Mouse (Mus musculus) limb, embryonic 13.5 days (tissue): ENCODE measurements around the gene Slc46a3. TPM values are rescaled to one million over a fixed set of nuclear protein-coding genes. Genes with fewer than 3 reads are reported as not detected.
"Not testable (repeated sequence)": the region's sequence is repeated elsewhere in the genome, so short reads cannot be mapped to it uniquely, and the experiment has no call there.

ENCODE experiments used
- ATAC-seq: fragments of 200-750 bp; cut with Nextera tagmentation; 2 replicates; pipeline ENCODE4 v1.8.0; 2017; ENCODE audit warnings: low read depth, moderate number of reproducible peaks, moderate TSS enrichment; ENCODE audit not compliant: low FRiP score
- H3K27ac ChIP-seq: fragments of 300-500 bp; sonication (generic); 2 replicates; pipeline ENCODE4 v1.5.1; 2015; ENCODE audit warnings: inconsistent platforms, mild to moderate bottlenecking, moderate library complexity
- H3K27me3 ChIP-seq: fragments of 300-500 bp; sonication (generic); 2 replicates; pipeline ENCODE4 v1.6.1; 2015; ENCODE audit warnings: mild to moderate bottlenecking, inconsistent platforms
- H3K36me3 ChIP-seq: fragments of 300-500 bp; sonication (generic); 2 replicates; pipeline ENCODE4 v1.6.1; 2015; ENCODE audit warnings: inconsistent platforms, mild to moderate bottlenecking, moderate library complexity
- H3K4me1 ChIP-seq: fragments of 300-500 bp; sonication (generic); 2 replicates; pipeline ENCODE4 v1.6.1; 2015; ENCODE audit warnings: inconsistent platforms
- H3K4me2 ChIP-seq: fragments of 300-500 bp; sonication (generic); replicated peaks from 2 replicates; pipeline ENCODE4 v1.6.1; 2015; ENCODE audit warnings: inconsistent platforms, mild to moderate bottlenecking, moderate library complexity
- H3K4me3 ChIP-seq: fragments of 300-500 bp; sonication (generic); 2 replicates; pipeline ENCODE4 v1.5.1; 2015; ENCODE audit warnings: moderate library complexity, mild to moderate bottlenecking, inconsistent platforms
- H3K9ac ChIP-seq: fragments of 300-500 bp; sonication (generic); 2 replicates; pipeline ENCODE4 v1.6.1; 2015; ENCODE audit warnings: mild to moderate bottlenecking, inconsistent platforms
- H3K9me3 ChIP-seq: fragments of 300-500 bp; sonication (generic); 2 replicates; pipeline ENCODE4 v1.6.1; 2016; ENCODE audit warnings: inconsistent platforms
- WGBS: fragments of 180-500 bp; shearing (Covaris S2); methylation state at CpG from one replicate; pipeline ENCODE4 v1.1.7; 2015; 5-methylcytosine and 5-hydroxymethylcytosine counted together
- polyA plus RNA-seq: library from polyadenylated mRNA; unstranded; fragments of >200 nt; fragmentation: Nextera tagmentation; extraction: Ambion mirVana; gene quantifications from 2 replicates; pipeline ENCODE4 v1.2.1, GENCODE M21; 2015

The Slc46a3 gene
- polyA plus RNA-seq, 1 experiment from 2014 or later: 1.9 TPM

DNA sequence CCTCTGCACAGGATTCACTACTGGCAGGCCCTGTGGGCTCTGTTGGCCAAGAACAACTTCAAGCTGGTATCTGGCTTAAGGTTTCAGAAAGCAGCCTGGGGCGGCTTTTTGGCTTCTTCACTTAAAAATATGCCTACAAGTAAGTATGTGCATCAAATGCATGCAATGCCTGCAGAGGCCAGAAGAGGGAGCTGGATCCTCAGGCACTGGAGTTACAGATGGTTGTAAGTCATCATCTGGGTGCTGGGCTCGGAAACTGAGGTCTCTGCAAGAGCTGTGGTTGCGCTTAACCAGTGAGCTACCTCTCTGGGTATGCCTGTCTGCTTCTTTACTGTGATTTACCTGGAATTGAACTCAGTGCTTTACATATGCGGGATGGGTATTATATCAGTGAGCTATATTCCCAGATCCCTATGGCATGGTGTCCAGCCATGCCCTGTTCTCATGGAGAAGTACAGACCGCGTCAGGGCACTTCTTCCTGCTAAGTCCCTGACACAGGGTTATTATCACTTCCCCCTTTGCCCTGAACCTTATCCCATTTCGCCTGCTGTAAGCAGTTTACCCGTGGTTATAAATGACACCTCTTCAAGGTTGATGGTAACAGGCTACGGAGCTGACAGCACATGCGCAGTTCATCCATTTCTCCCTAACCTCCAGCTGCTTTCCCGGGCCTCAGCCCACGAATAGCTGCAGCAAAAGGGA, 16.3 kb upstream of the Slc46a3 start:
- Histone ChIP-seq H3K27ac (no peak overlapping the region), H3K9ac (no peak overlapping the region), H3K4me2 (no peak overlapping the region), H3K27me3 (no peaks in the 10 kb centered on the region), H3K4me1 (peaks cover 10% of the 10 kb centered on the region), H3K9me3 (no peaks in the 10 kb centered on the region), H3K36me3 (no peaks in the 10 kb centered on the region), H3K4me3 (no peak overlapping the region)
- no peak for ATAC-seq
- WGBS: 78% methylated on average over 12 of the region's 12 CpGs

DNA sequence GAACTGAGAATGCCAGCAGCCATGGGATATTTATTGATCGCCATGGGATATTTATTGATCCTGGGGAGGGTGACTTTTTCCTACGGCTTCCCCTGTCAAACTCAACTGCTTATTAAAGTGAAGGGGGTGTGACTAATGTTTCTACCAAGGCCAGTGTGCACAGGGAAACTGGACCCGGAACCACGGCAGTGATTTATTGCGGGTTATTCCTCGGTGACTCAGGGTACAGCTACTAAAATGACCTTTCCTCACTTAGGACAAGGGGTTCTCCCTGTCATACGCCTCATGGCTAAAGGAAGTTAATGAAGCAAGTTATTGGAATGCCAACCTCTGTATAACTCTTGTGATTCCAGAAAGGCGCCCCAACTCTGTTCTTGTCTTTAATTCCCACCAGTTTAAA, 13.2 kb upstream of the Slc46a3 start:
- Histone ChIP-seq H3K27ac (no peak overlapping the region), H3K9me3 (no peaks in the 10 kb centered on the region), H3K4me2 (no peak overlapping the region), H3K36me3 (no peaks in the 10 kb centered on the region), H3K4me1 (peaks cover under 1% of the 10 kb centered on the region; the same call in 1 of the 2 replicates), H3K27me3 (no peaks in the 10 kb centered on the region), H3K9ac (no peak overlapping the region), H3K4me3 (no peak overlapping the region)
- no peak for ATAC-seq
- 84% methylated on average over 8 of the region's 8 CpGs for WGBS

DNA sequence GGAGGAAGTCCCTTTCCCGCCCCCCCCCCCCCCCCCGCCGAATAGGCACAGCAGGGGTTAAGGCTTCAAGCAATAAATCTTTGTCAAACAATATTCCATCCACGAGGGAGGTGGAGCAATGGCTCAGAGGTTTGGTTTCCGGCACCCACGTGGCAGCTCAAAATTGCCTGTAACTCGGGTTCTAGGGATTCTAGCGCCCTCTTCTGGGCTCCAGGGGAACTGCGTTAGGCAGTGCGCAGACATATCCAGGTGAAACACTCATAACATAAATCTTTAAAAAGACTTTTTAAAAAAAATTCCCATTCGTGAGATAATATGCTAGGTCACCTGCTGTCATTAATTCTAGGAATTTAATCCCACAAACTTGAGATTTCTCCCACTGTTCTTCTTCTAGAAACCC, 12.5 kb upstream of the Slc46a3 start:
- Histone ChIP-seq H3K9ac (no peak overlapping the region), H3K4me1 (no peaks in the 10 kb centered on the region), H3K4me2 (no peak overlapping the region), H3K9me3 (no peaks in the 10 kb centered on the region), H3K27me3 (no peaks in the 10 kb centered on the region), H3K27ac (no peak overlapping the region), H3K4me3 (no peak overlapping the region), H3K36me3 (no peaks in the 10 kb centered on the region)
- WGBS: 47% methylated on average over 10 of the region's 11 CpGs
- ATAC-seq: no peak

DNA sequence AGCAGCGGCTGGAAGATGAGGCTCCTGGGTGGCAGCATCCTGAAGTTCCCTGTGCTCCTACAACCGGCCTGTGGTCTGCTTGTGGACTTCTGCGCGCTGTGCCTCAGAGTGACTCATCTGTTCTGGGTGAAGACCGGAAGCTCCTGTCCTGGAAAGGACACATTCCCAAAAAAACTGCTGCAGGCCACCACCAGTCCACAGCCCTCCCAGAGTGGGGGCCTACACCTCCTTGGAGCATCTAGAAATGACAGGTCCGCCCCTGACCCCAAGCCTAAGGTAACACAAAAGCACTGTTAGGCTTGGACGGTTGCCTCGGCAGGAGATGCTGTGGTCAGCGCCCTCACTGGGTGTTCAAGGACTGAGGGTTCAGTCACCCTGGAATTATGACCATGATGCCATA, 8.6 kb upstream of the Slc46a3 start:
- WGBS: 85% methylated on average over 9 of the region's 9 CpGs
- Histone ChIP-seq H3K4me1 (no peaks in the 10 kb centered on the region), H3K9ac (no peak overlapping the region), H3K27me3 (no peaks in the 10 kb centered on the region), H3K9me3 (no peaks in the 10 kb centered on the region), H3K4me3 (no peak overlapping the region), H3K27ac (no peak overlapping the region), H3K36me3 (no peaks in the 10 kb centered on the region), H3K4me2 (no peak overlapping the region)
- no peak for ATAC-seq

DNA sequence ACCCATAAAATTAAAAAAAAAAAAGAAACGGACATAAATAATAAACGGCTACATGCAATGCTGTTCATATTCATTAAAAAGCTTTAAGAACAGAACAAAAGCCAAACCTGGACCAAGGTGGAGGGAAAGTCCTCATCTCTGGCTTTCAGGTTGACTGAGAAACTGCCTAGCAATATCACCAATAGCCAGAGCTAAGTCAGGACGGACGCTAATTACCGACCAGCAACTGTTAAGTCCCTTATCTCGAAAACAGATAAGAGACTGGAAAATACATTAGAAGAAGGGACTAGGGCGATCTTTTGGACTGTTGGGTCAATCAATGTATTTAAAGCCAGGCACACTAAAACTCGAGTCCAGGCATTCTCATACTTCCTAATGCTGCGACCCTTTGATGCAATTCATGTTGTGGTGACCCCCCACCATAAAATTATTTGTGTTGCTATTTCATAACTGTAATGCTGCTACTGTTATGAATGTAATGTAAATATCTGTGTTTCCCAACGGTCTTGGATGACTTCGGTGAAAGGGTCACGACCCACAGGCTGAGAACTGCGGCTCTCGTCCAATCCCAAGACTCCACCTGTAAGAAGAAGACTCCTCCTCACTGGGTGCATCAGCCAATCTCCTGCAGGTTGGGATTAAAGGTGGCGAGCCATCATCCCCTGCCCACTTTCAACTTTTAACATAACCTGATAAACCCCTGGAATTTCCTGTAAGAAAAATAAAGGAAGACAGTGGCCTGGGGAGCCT, 7.6 kb upstream of the Slc46a3 start:
- ATAC-seq: no peak
- Histone ChIP-seq H3K9ac (no peak overlapping the region), H3K4me3 (no peak overlapping the region), H3K4me1 (no peaks in the 10 kb centered on the region), H3K27ac (no peak overlapping the region), H3K27me3 (no peaks in the 10 kb centered on the region), H3K36me3 (no peaks in the 10 kb centered on the region), H3K4me2 (no peak overlapping the region), H3K9me3 (no peaks in the 10 kb centered on the region)
- WGBS: 83% methylated on average over 15 of the region's 15 CpGs

DNA sequence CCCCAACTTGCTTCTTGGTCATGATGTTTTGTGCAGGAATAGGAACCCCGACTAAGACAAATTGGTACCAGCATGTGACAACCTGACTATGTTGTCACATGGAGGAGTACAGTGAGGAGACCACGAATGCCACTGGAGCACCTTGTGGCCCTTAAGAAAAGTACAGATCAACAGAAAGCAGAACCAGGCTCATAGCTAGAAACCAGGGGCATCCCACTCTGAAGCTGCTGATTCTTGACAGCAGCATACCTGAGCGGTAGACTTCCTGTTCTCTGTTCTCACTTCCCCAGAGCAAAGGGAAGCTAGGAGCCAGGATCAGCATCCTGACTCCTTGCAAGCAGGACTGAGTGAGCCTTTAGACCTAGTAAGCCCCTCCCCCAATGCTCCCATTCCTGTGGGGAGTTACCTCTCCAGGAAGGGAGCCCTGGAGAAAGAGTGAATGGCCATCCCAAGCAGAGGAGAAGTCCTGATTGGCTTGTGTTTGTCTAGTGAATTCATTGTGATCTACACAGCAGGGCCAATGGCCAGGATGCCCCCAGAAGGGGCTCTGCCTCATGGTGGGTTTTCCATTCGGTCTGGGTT, 4.4 kb upstream of the Slc46a3 start:
- Histone ChIP-seq H3K4me1 (0 out of 2 replicates have a peak, but pooled peaks cover 6% of the 10 kb centered on the region), H3K27ac (no peak overlapping the region), H3K27me3 (peaks cover 13% of the 10 kb centered on the region), H3K9me3 (no peaks in the 10 kb centered on the region), H3K4me3 (no peak overlapping the region), H3K36me3 (no peaks in the 10 kb centered on the region), H3K4me2 (no peak overlapping the region), H3K9ac (no peak overlapping the region)
- 64% methylated on average over 4 of the region's 4 CpGs for WGBS
- no peak for ATAC-seq

DNA sequence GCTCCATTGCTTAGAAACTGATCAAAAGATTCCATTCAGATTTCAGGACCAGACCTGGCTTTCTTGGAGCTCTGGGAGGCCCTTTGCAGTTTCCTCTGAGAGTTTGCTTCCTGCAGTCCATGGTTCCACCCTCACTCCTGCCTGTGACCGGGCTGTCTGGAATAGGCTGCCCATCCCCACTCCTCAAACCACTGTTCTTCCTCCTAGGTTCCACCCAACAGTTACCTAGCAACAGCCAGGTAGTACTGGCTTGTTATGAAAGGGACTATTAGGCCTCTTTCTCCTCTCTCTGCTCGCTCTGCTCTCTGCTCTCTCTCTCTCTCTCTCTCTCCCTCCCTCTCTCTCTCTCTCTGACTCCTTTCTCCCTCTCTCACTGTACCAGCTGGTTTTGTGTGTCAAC, 3.6 kb upstream of the Slc46a3 start:
- Histone ChIP-seq H3K27me3 (peaks cover 21% of the 10 kb centered on the region), H3K9ac (no peak overlapping the region), H3K4me3 (no peak overlapping the region), H3K9me3 (no peaks in the 10 kb centered on the region), H3K27ac (no peak overlapping the region), H3K4me1 (0 out of 2 replicates have a peak, but pooled peaks cover 6% of the 10 kb centered on the region), H3K36me3 (no peaks in the 10 kb centered on the region), H3K4me2 (no peak overlapping the region)
- 55% methylated on average over 2 of the region's 2 CpGs for WGBS
- ATAC-seq: no peak

DNA sequence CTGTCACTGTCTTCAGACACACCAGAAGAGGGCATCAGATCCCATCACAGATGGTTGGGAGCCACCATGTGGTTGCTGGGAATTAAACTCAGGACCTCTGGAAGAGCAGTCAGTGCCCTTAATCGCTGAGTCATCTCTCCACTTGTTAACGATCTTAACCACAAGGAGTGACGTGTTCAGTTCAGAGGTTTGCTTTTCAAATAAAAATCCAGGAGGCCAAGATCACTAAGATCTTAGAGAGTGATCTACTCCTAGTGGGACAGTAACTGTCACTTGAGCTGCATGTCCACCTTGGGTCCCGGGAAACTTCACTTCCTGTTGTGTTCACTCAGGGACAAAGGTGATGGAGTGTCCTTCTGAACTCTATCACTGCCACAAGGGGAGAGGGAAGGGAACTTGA, 1.9 kb upstream of the Slc46a3 start:
- WGBS: 80% methylated on average over 4 of the region's 4 CpGs
- H3K4me3 ChIP-seq, H3K4me1 ChIP-seq: not testable (repeated sequence)

DNA sequence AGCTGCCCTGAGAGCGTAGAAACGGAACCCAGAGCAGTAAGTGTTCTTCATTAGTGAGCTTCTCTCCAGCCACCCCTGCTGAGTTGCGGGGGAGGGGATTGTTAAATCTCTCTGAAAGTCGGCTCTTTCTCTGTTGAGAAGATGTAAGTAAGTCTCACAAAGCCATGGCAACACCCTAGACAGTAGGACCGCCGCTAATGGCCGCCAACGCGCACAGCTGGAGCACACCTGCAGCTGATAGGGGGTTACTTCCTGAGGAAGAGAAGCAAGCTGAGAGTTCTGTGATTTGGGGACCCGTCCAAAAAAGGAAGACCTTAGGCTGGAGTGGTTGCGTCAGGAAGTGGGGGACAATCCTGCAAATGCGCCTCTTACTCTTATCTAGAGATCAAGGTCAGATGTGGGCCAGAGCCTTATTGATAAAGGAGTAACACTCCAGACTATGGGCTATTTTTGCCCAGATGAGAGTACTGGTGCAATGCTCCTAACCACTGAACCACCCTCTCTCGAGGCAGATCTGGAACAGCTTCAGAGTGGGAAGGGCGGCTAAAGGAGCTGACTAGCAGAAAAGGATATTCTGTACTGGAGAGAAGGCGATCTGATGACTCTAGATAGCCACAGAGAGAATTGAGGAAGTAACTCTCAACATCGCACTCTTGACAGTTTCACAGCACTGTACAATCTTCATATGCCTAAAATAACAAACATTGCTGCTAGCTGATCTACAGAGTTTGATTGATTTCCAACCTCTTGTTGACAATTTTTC, 1.0 kb upstream of the Slc46a3 start:
- Histone ChIP-seq H3K4me2 (peak overlapping the region; percentile 97), H3K9me3 (no peaks in the 10 kb centered on the region), H3K4me1 (0 out of 2 replicates have a peak, but pooled peaks cover 6% of the 10 kb centered on the region), H3K4me3 (peak overlapping the region; percentile 66), H3K36me3 (no peaks in the 10 kb centered on the region), H3K27ac (no peak overlapping the region), H3K9ac (no peak overlapping the region), H3K27me3 (peaks cover 30% of the 10 kb centered on the region)
- ATAC-seq: no peak
- 23% methylated on average over 16 of the region's 16 CpGs for WGBS

More for the DNA sequence above, 1.9 kb upstream of the Slc46a3 start:
- H3K27ac ChIP-seq, H3K36me3 ChIP-seq, H3K9ac ChIP-seq, H3K9me3 ChIP-seq, H3K4me2 ChIP-seq, ATAC-seq: not testable (repeated sequence)
- peaks cover 30% of the 10 kb centered on the region for H3K27me3 ChIP-seq

DNA sequence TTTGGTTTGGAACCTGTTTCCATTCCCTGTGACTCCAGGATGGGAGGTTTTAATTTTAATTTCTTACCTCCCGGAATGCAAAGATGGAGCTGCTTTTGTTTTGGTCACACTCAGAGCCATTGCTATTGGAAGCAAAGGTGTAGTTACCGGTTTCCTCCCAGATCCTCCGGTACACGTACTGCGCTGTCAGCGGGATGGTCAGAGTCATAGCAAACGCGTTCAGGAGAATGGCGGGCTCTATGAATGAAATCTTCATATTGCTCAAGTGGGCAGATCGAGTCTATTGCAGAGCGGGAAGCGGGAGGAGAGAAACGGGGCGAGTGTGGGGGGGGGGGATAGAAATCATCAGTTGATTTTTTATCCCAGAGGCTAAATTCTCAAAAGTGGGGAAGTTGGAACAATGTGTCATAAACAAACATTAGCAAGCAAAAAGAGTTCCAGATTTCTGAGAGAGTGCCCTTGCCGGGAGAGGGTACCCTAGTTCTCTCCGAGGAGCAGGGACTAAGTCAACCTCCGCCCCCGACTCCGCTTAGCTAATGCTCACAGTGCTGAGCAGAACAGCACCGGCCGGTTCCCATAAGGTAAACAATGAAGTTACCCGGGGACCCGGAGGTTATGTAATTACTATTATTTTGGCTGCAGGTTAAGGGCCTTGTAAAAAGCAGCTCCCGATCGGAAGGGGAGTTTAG, 705 bp downstream of the Slc46a3 start:
- Histone ChIP-seq H3K4me2 (peak overlapping the region; percentile 97), H3K27me3 (peaks cover 30% of the 10 kb centered on the region), H3K9me3 (no peaks in the 10 kb centered on the region), H3K4me3 (peak overlapping the region; percentile 66), H3K9ac (peak overlapping the region; percentile 63), H3K4me1 (0 out of 2 replicates have a peak, but pooled peaks cover 6% of the 10 kb centered on the region), H3K36me3 (no peaks in the 10 kb centered on the region), H3K27ac (no peak overlapping the region)
- under 1% methylated on average over 25 of the region's 25 CpGs for WGBS
- no peak for ATAC-seq

DNA sequence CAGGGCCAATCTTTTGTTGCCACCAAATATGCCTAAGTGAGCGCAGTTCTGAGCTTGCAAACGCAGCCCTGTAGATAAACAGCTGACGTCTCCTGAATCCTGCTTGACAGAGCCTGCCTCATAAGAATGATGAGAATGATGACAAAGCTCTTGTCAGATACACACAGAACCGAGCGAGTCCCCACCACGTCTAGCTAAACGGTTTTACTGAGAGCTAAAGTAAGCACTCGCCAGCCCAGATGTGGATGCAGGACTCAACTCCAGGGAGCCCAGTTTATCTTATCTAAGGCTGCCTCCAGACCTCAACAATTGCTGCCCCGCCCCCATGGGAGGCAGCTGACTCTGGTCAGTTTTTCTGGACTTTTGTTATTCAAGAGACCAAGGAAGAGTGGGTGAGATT, 1.5 kb downstream of the Slc46a3 start:
- ATAC-seq: no peak
- H3K9ac ChIP-seq: no peak overlapping the region
- no peak overlapping the region for H3K4me3 ChIP-seq
- H3K27ac ChIP-seq: no peak overlapping the region
- no peaks in the 10 kb centered on the region for H3K36me3 ChIP-seq
- WGBS: 16% methylated on average over 9 of the region's 9 CpGs
- 0 out of 2 replicates have a peak, but pooled peaks cover 6% of the 10 kb centered on the region for H3K4me1 ChIP-seq
- peaks cover 30% of the 10 kb centered on the region for H3K27me3 ChIP-seq
- H3K4me2 ChIP-seq: 0 out of 2 replicates have a peak overlapping the region, but pooled peaks have one; percentile 97
- no peaks in the 10 kb centered on the region for H3K9me3 ChIP-seq
